In genomic region chr6:39106812-39107211, GRCm38 (mm10) we compare ENCODE assay signal across 16 mouse cellular contexts. TPM values are rescaled to one million over a fixed set of nuclear protein-coding genes. Genes with fewer than 3 reads are reported as not detected.
A peak's percentile ranks its signal among the peaks of the same experiment; 100 is the strongest.
DNase-seq lines count a peak whose midpoint lies in the region; TF ChIP-seq lines count a peak whose summit lies in the region.
"Had no signal": no experiment of that assay in that cellular context is flagged by ENCODE, and none has a peak within 500 bp of the region (broad histone marks: within the 10 kb centered on the region; RNA-seq: fewer than 3 reads in every experiment).

No protein-coding gene starts in this region.

- no peak overlapping the region for H3K4me3 ChIP-seq in layer of hippocampus, adult 2 months
- H3K4me3 ChIP-seq: embryonic facial prominence, embryonic 15.5 days; hindbrain, embryonic 10.5 days; limb, embryonic 12.5 days had no signal

- no peak overlapping the region for H3K27ac ChIP-seq in layer of hippocampus, adult 2 months
- H3K27ac ChIP-seq: embryonic facial prominence, embryonic 15.5 days; hindbrain, embryonic 10.5 days; limb, embryonic 12.5 days; macrophage had no signal

- peak; percentile 54 for TF ChIP-seq CTCF in layer of hippocampus, adult 2 months (conservative IDR thresholded peaks at IDR 0.05)

- DNase-seq in adrenal gland, postnatal 14 days, result peak; percentile 15
- no peak for DNase-seq in adrenal gland, postnatal 10 days
- no peak for DNase-seq in layer of hippocampus, adult 2 months (ENCODE audit: low spot score in 2 of 2)
- no peak for DNase-seq in layer of hippocampus, adult 8-10 months (ENCODE audit: low spot score in 2 of 2)
- peak; percentile 26 for DNase-seq in 3T3-L1 (ENCODE audit: low read depth, low spot score)
- DNase-seq in R1 (ENCODE audit: low read depth, low spot score), result peak; percentile 6
- no peak for DNase-seq in ovary, postnatal 14 days (ENCODE audit: low spot score)
- no peak for DNase-seq in heart, adult 8-10 months (ENCODE audit: low spot score)
- DNase-seq: B cell, adult 2 months; cerebellum, adult 9-11 months; heart, adult 18-20 months; thymus, adult 2 months had no signal

RNA-seq across cellular contexts. Expression of gene Parp12, which starts 11.3 kb away (rescaled TPM):
- total RNA-seq in adrenal gland, postnatal 14 days (2021), result 15.6 and 16.0 TPM in 2 replicates
- 10 to 100 TPM; 14.7 to 18.7 TPM for total RNA-seq in adrenal gland, postnatal 10 days (2021)
- 1 to 10 TPM; 4.8 to 7.7 TPM for total RNA-seq in layer of hippocampus, adult 2 months (2021)
- total RNA-seq in layer of hippocampus, adult 8-10 months (2022), result 10 to 100 TPM in 2 of 4 experiments, 1 to 10 TPM in 2; 6.1 to 11.6 (median 8.3) TPM
- total RNA-seq in heart, adult 8-10 months (2022), result 10 to 100 TPM in 3 of 4 experiments, 1 to 10 TPM in 1; 9.2 to 11.9 (median 10.8) TPM

Comparison
In these comparisons a context has a peak if more than half of its experiments do, and no peak if none do; other contexts are left out.
1. DNase-seq: peak in adrenal gland, postnatal 14 days (single experiment), 3T3-L1 (single experiment) and R1 (single experiment); none in adrenal gland, postnatal 10 days (single experiment), layer of hippocampus, adult 2 months (0 of 2), layer of hippocampus, adult 8-10 months (0 of 2), ovary, postnatal 14 days (single experiment) and heart, adult 8-10 months (single experiment).